ENCODE assay signal across 13 mouse cellular contexts in genomic region chr17:84600051-84600983, GRCm38 (mm10). TPM values are rescaled to one million over a fixed set of nuclear protein-coding genes. Genes with fewer than 3 reads are reported as not detected.
A peak's percentile ranks its signal among the peaks of the same experiment; 100 is the strongest.
DNase-seq lines count a peak whose midpoint lies in the region; ATAC-seq and TF ChIP-seq lines count a peak whose summit lies in the region.
"Had no signal": no experiment of that assay in that cellular context is flagged by ENCODE, and none has a peak within 500 bp of the region (broad histone marks: within the 10 kb centered on the region; RNA-seq: fewer than 3 reads in every experiment).

No protein-coding gene starts in this region.

- 62% methylated on average over 9 of the region's 9 CpGs for WGBS in intestine, embryonic 15.5 days
- 54% methylated on average over 9 of the region's 9 CpGs for WGBS in intestine, postnatal 0 days
- 58% methylated on average over 9 of the region's 9 CpGs for WGBS in embryonic facial prominence, embryonic 13.5 days
- WGBS in limb, embryonic 15.5 days, result 52% methylated on average over 9 of the region's 9 CpGs

- no peak overlapping the region for H3K9ac ChIP-seq in intestine, embryonic 15.5 days
- H3K9ac ChIP-seq in intestine, postnatal 0 days (ENCODE audit: low read depth, low read length), result no peak overlapping the region
- H3K9ac ChIP-seq in embryonic facial prominence, embryonic 13.5 days, result no peak overlapping the region
- no peak overlapping the region for H3K9ac ChIP-seq in limb, embryonic 15.5 days
- H3K9ac ChIP-seq: midbrain, embryonic 12.5 days; neural tube, embryonic 12.5 days had no signal

- H3K4me2 ChIP-seq in intestine, embryonic 15.5 days (replicated peaks), result no peak overlapping the region
- no peak overlapping the region for H3K4me2 ChIP-seq in intestine, postnatal 0 days (replicated peaks; ENCODE audit: low read depth)
- H3K4me2 ChIP-seq in embryonic facial prominence, embryonic 13.5 days, result no peak overlapping the region
- H3K4me2 ChIP-seq in limb, embryonic 15.5 days, result no peak overlapping the region
- H3K4me2 ChIP-seq: midbrain, embryonic 12.5 days; neural tube, embryonic 12.5 days had no signal

- H3K27ac ChIP-seq in intestine, embryonic 15.5 days, result 0 out of 2 replicates have a peak overlapping the region, but pooled peaks have one; percentile 1
- H3K27ac ChIP-seq in intestine, postnatal 0 days (ENCODE audit: low read depth, low read length), result no peak overlapping the region
- H3K27ac ChIP-seq in embryonic facial prominence, embryonic 13.5 days, result peak overlapping the region; percentile 44
- H3K27ac ChIP-seq in limb, embryonic 15.5 days, result peak overlapping the region; percentile 59
- H3K27ac ChIP-seq: midbrain, embryonic 12.5 days; neural tube, embryonic 12.5 days had no signal

- TF ChIP-seq CTCF in intestine, postnatal 0 days (IDR thresholded peaks at IDR 0.05; ENCODE audit: low read depth), result no peak

- no peaks in the 10 kb centered on the region for H3K9me3 ChIP-seq in intestine, embryonic 15.5 days
- no peaks in the 10 kb centered on the region for H3K9me3 ChIP-seq in intestine, postnatal 0 days (ENCODE audit: control insufficient read depth)
- no peaks in the 10 kb centered on the region for H3K9me3 ChIP-seq in embryonic facial prominence, embryonic 13.5 days
- H3K9me3 ChIP-seq in limb, embryonic 15.5 days, result no peaks in the 10 kb centered on the region
- H3K9me3 ChIP-seq: midbrain, embryonic 12.5 days; neural tube, embryonic 12.5 days had no signal

- H3K27me3 ChIP-seq in intestine, embryonic 15.5 days (replicated peaks), result no peaks in the 10 kb centered on the region
- H3K27me3 ChIP-seq in intestine, postnatal 0 days (replicated peaks; ENCODE audit: control insufficient read depth, insufficient read depth, low read length), result no peaks in the 10 kb centered on the region
- H3K27me3 ChIP-seq in embryonic facial prominence, embryonic 13.5 days, result no peaks in the 10 kb centered on the region
- H3K27me3 ChIP-seq in limb, embryonic 15.5 days, result no peaks in the 10 kb centered on the region
- H3K27me3 ChIP-seq: midbrain, embryonic 12.5 days; neural tube, embryonic 12.5 days had no signal

- H3K36me3 ChIP-seq in intestine, embryonic 15.5 days, result no peaks in the 10 kb centered on the region
- no peaks in the 10 kb centered on the region; the same call in 1 of the 2 replicates for H3K36me3 ChIP-seq in intestine, postnatal 0 days (ENCODE audit: control insufficient read depth, insufficient read depth)
- peaks cover 29% of the 10 kb centered on the region for H3K36me3 ChIP-seq in embryonic facial prominence, embryonic 13.5 days
- peaks cover 13% of the 10 kb centered on the region for H3K36me3 ChIP-seq in limb, embryonic 15.5 days
- H3K36me3 ChIP-seq: midbrain, embryonic 12.5 days; neural tube, embryonic 12.5 days had no signal

- peak; percentile 74 for DNase-seq in kidney, adult 9 months
- no peak for DNase-seq in left cerebral cortex, adult 11 months (ENCODE audit: low spot score)
- DNase-seq in layer of hippocampus, adult 9-10 months (ENCODE audit: low spot score), result no peak
- DNase-seq: cerebellum, adult 9-11 months; lung, postnatal 10 days; thymus, adult 2 months had no signal

- no peak for ATAC-seq in intestine, embryonic 15.5 days
- no peak for ATAC-seq in intestine, postnatal 0 days
- ATAC-seq in embryonic facial prominence, embryonic 13.5 days (ENCODE audit: insufficient number of reproducible peaks, insufficient read depth, low FRiP score, low TSS enrichment, low read depth), result no peak
- no peak for ATAC-seq in limb, embryonic 15.5 days (ENCODE audit: insufficient number of reproducible peaks, low FRiP score, low TSS enrichment, low read depth)
- ATAC-seq: forebrain, embryonic 16.5 days had no signal

- peaks cover 11% of the 10 kb centered on the region; the same call in 1 of the 2 replicates for H3K4me1 ChIP-seq in intestine, embryonic 15.5 days (replicated peaks)
- H3K4me1 ChIP-seq in intestine, postnatal 0 days (replicated peaks; ENCODE audit: control insufficient read depth, insufficient read depth, low read length), result no peaks in the 10 kb centered on the region
- H3K4me1 ChIP-seq in embryonic facial prominence, embryonic 13.5 days, result peaks cover 31% of the 10 kb centered on the region
- H3K4me1 ChIP-seq in limb, embryonic 15.5 days, result peaks cover 42% of the 10 kb centered on the region

- no peak overlapping the region for H3K4me3 ChIP-seq in intestine, embryonic 15.5 days (replicated peaks)
- H3K4me3 ChIP-seq in intestine, postnatal 0 days (ENCODE audit: low read depth, low read length), result no peak overlapping the region
- no peak overlapping the region for H3K4me3 ChIP-seq in embryonic facial prominence, embryonic 13.5 days
- no peak overlapping the region for H3K4me3 ChIP-seq in limb, embryonic 15.5 days
- H3K4me3 ChIP-seq: midbrain, embryonic 12.5 days; neural tube, embryonic 12.5 days had no signal

RNA-seq across cellular contexts. Expression of gene Dync2li1, which starts 26.0 kb away (rescaled TPM):
- 21.9 and 24.7 TPM in 2 replicates for polyA plus RNA-seq in intestine, embryonic 15.5 days (2015; fragmentation: Nextera tagmentation; extraction: Ambion mirVana)
- polyA plus RNA-seq in intestine, postnatal 0 days (2015; fragmentation: Nextera tagmentation; extraction: Ambion mirVana), result 10.1 and 11.4 TPM in 2 replicates
- 38.2 and 43.4 TPM in 2 replicates for polyA plus RNA-seq in embryonic facial prominence, embryonic 13.5 days (2015; fragmentation: Nextera tagmentation; extraction: Ambion mirVana)
- 26.8 and 29.1 TPM in 2 replicates for polyA plus RNA-seq in limb, embryonic 15.5 days (2015; fragmentation: Nextera tagmentation; extraction: Ambion mirVana)
